Mouse (Mus musculus) embryonic fibroblast, embryonic 13.5 days (primary cell): Measurements from ENCODE around the gene Ppargc1a.

ENCODE experiments used
- CTCF ChIP-seq: IDR thresholded peaks from 2 replicates; pipeline ENCODE4 v1.5.1; 2011; ENCODE audit warnings: mild to moderate bottlenecking, control low read depth, low read length, moderate library complexity, borderline replicate concordance; ENCODE audit not compliant: insufficient read depth
- POLR2A ChIP-seq: IDR thresholded peaks from 2 replicates; pipeline ENCODE4 v1.6.1; 2011; ENCODE audit warnings: low read depth, mild to moderate bottlenecking, control low read depth, low read length, moderate library complexity

DNA sequence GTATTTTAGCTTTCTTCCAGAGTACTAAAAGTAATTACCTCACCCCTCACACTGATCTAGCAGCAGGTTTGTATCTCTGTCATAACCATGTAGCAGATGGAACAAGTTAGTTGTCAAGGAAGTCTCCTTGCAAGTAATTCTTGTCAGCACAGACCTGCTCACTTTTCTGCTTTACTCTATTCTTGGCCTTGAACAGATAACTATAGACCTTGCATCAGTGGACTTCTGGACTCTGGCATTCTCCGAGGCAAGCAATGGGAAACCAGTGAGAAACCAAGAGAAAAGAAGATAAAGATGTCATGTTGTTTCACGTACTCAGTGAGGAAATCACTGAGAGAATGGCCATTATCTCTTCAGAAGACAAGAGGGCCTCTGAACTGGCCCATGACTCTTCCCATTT lies 152.1 kb downstream of the Ppargc1a start:
- no peak for TF ChIP-seq CTCF
- no peak for TF ChIP-seq POLR2A
